Mouse (Mus musculus) megakaryocyte, embryonic 14.5 days (primary cell): ENCODE measurements around the gene Tac2. TPM values are rescaled to one million over a fixed set of nuclear protein-coding genes. Genes with fewer than 3 reads are reported as not detected.

Experiments used
- H3K27me3 ChIP-seq: replicated peaks from 2 replicates; pipeline ENCODE3; 2012; ENCODE audit warnings: inconsistent platforms
- H3K36me3 ChIP-seq: replicated peaks from 2 replicates; pipeline ENCODE3; 2012; ENCODE audit warnings: low read length, inconsistent platforms, mixed read lengths
- H3K4me1 ChIP-seq: 2 replicates; pipeline ENCODE4 v1.6.1; 2012; ENCODE audit warnings: inconsistent platforms
- H3K4me3 ChIP-seq: replicated peaks from 2 replicates; pipeline ENCODE3; 2012; ENCODE audit warnings: moderate library complexity, mild to moderate bottlenecking, inconsistent platforms
- H3K9me3 ChIP-seq: 2 replicates; pipeline ENCODE4 v1.6.1; 2012; ENCODE audit warnings: inconsistent platforms
- FLI1 ChIP-seq: IDR thresholded peaks from 2 replicates; pipeline ENCODE4 v1.6.1; 2012; ENCODE audit warnings: low read length, inconsistent platforms, mixed read lengths
- GATA1 ChIP-seq: IDR thresholded peaks from 3 replicates; pipeline ENCODE4 v1.6.1; 2012; ENCODE audit warnings: mixed read lengths, low read length, inconsistent platforms, borderline replicate concordance
- polyA plus RNA-seq: library from polyadenylated mRNA; stranded (reverse); fragments of >175 nt; gene quantifications from 2 replicates; pipeline ENCODE4 v1.2.3, GENCODE M21; 2012; ENCODE audit warnings: low replicate concordance; ENCODE audit not compliant: insufficient read depth

Tac2 gene
- polyA plus RNA-seq, 1 experiment = not detected

- Histone ChIP-seq H3K9me3 (peaks cover 16% of the 10 kb centered on the region), H3K27me3 (peaks cover 7% of the 10 kb centered on the region), H3K4me3 (peak overlapping the region; percentile 96), H3K36me3 (peaks cover 22% of the 10 kb centered on the region), H3K4me1 (peaks cover 65% of the 10 kb centered on the region)
- TF ChIP-seq FLI1 (no peak), GATA1 (no peak)
Observed at GRCm38 (mm10) chr10:127738151-127738882, 14.0 kb downstream of the Tac2 start.

GRCm38 (mm10) chr10:127739083-127739660, 14.9 kb downstream of the Tac2 start, which contains the start of gene Zbtb39:
Zbtb39 (plus strand) TSS chr10:127739538.
- Histone ChIP-seq H3K27me3 (peaks cover 3% of the 10 kb centered on the region), H3K36me3 (peaks cover 31% of the 10 kb centered on the region), H3K4me3 (peak within 1 kb of the TSS; percentile 96), H3K4me1 (peaks cover 59% of the 10 kb centered on the region), H3K9me3 (peaks cover 17% of the 10 kb centered on the region)
- no peak for TF ChIP-seq FLI1
- TF ChIP-seq GATA1 = no peak

GRCm38 (mm10) chr10:127739661-127740161, 15.4 kb downstream of the Tac2 start:
- Histone ChIP-seq H3K27me3 (peaks cover 3% of the 10 kb centered on the region), H3K9me3 (peaks cover 17% of the 10 kb centered on the region), H3K36me3 (peaks cover 36% of the 10 kb centered on the region), H3K4me3 (peak overlapping the region; percentile 96), H3K4me1 (peaks cover 55% of the 10 kb centered on the region)
- TF ChIP-seq FLI1 (no peak), GATA1 (no peak)

GRCm38 (mm10) chr10:127744661-127745060, 20.4 kb downstream of the Tac2 start:
- no peaks in the 10 kb centered on the region for H3K27me3 ChIP-seq
- peaks cover 39% of the 10 kb centered on the region for H3K4me1 ChIP-seq
- H3K9me3 ChIP-seq = peaks cover 10% of the 10 kb centered on the region
- no peak overlapping the region for H3K4me3 ChIP-seq
- H3K36me3 ChIP-seq = peaks cover 61% of the 10 kb centered on the region
- TF ChIP-seq FLI1 (no peak), GATA1 (no peak)

- Histone ChIP-seq H3K4me3 (no peak overlapping the region), H3K4me1 (peaks cover 27% of the 10 kb centered on the region), H3K27me3 (peaks cover 10% of the 10 kb centered on the region), H3K36me3 (peaks cover 61% of the 10 kb centered on the region), H3K9me3 (peaks cover 10% of the 10 kb centered on the region)
- TF ChIP-seq FLI1 (no peak), GATA1 (no peak)
Observed at GRCm38 (mm10) chr10:127745886-127746285, 21.6 kb downstream of the Tac2 start.

- Histone ChIP-seq H3K36me3 (peaks cover 50% of the 10 kb centered on the region), H3K4me1 (peaks cover 27% of the 10 kb centered on the region), H3K9me3 (peaks cover 10% of the 10 kb centered on the region), H3K27me3 (peaks cover 10% of the 10 kb centered on the region), H3K4me3 (no peak overlapping the region)
- TF ChIP-seq GATA1 = no peak
- no peak for TF ChIP-seq FLI1
Observed at GRCm38 (mm10) chr10:127747254-127747653, 23.0 kb downstream of the Tac2 start.

GRCm38 (mm10) chr10:127748847-127749612, 24.8 kb downstream of the Tac2 start:
- no peaks in the 10 kb centered on the region for H3K9me3 ChIP-seq
- peaks cover 32% of the 10 kb centered on the region for H3K36me3 ChIP-seq
- H3K4me3 ChIP-seq = no peak overlapping the region
- H3K27me3 ChIP-seq = peaks cover 10% of the 10 kb centered on the region
- peaks cover 41% of the 10 kb centered on the region for H3K4me1 ChIP-seq
- TF ChIP-seq FLI1 (no peak), GATA1 (no peak)

GRCm38 (mm10) chr10:127750136-127750777, 26.0 kb downstream of the Tac2 start:
- TF ChIP-seq GATA1 (no peak), FLI1 (no peak)
- Histone ChIP-seq H3K27me3 (peaks cover 10% of the 10 kb centered on the region), H3K36me3 (peaks cover 24% of the 10 kb centered on the region), H3K4me3 (peak overlapping the region; percentile 26), H3K4me1 (peaks cover 52% of the 10 kb centered on the region), H3K9me3 (no peaks in the 10 kb centered on the region)

- Histone ChIP-seq H3K9me3 (no peaks in the 10 kb centered on the region), H3K36me3 (peaks cover 14% of the 10 kb centered on the region), H3K4me3 (peak within 1 kb of the TSS; percentile 56), H3K27me3 (peaks cover 10% of the 10 kb centered on the region), H3K4me1 (peaks cover 48% of the 10 kb centered on the region)
- TF ChIP-seq FLI1 = no peak
- TF ChIP-seq GATA1 = no peak
Observed at GRCm38 (mm10) chr10:127751548-127751947, 27.3 kb downstream of the Tac2 start, which contains the start of gene Gpr182. Gpr182 (minus strand) TSS chr10:127751732.
